Mouse (Mus musculus): ENCODE data around the gene Gm17535.
"Not testable (repeated sequence)": the region's sequence is repeated elsewhere in the genome, so short reads cannot be mapped to it uniquely, and the experiment has no call there.

- not testable (repeated sequence) for TF ChIP-seq CTCF, EP300 (IDR thresholded peaks at IDR 0.05; ENCODE audit: low read depth)
These were observed 33.9 kb upstream of the Gm17535 start, which contains the start of gene Gm10722 for GRCm38 (mm10) chr9:3000445-3000972.

Measured in liver, embryonic 14.5 days (tissue).